Comparison of ENCODE assay signal across 31 mouse cellular contexts in the genomic region with DNA sequence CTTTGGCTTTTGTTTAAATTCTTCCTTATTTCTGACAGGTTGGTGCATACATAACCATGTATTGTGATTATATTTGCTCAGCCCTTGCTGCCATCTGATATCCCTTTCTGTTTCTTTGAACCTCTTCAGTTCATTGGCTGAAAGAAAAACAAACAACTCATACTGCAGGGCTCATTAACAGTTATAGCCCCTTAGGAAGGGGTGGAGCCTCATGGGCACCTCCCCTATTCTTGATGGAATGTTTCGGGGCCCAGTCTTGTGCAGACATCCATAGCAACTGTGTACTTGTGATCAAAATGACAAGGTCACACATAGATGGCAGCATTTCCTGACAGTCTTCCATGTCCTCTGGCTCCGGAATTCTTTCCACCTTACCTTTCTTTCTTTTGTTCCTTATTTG.
DNase-seq lines count a peak whose midpoint lies in the region; ATAC-seq and TF ChIP-seq lines count a peak whose summit lies in the region.
"Had no signal": no experiment of that assay in that cellular context is flagged by ENCODE, and none has a peak within 500 bp of the region (broad histone marks: within the 10 kb centered on the region; RNA-seq: fewer than 3 reads in every experiment).

No protein-coding gene starts in this region.

- H3K27me3 ChIP-seq in hindbrain, postnatal 0 days (ENCODE audit: insufficient read depth, low read length): no peaks in the 10 kb centered on the region
- H3K27me3 ChIP-seq in hindbrain, embryonic 12.5 days: no peaks in the 10 kb centered on the region
- no peaks in the 10 kb centered on the region for H3K27me3 ChIP-seq in kidney, embryonic 16.5 days (ENCODE audit: insufficient read depth, low read length)
- H3K27me3 ChIP-seq in Patski: peaks cover under 1% of the 10 kb centered on the region
- no peaks in the 10 kb centered on the region for H3K27me3 ChIP-seq in intestine, postnatal 0 days (replicated peaks; ENCODE audit: control insufficient read depth, insufficient read depth, low read length)
- H3K27me3 ChIP-seq in thymus, adult 2 months (ENCODE audit: control insufficient read depth, insufficient read depth, low read length): no peaks in the 10 kb centered on the region
- H3K27me3 ChIP-seq: forebrain, embryonic 13.5 days; limb, embryonic 15.5 days; liver, embryonic 15.5 days; neural tube, embryonic 12.5 days had no signal

- no peak overlapping the region for H3K4me2 ChIP-seq in hindbrain, postnatal 0 days (ENCODE audit: low read depth, low read length)
- H3K4me2 ChIP-seq in hindbrain, embryonic 12.5 days (replicated peaks): no peak overlapping the region
- no peak overlapping the region for H3K4me2 ChIP-seq in kidney, embryonic 16.5 days (replicated peaks; ENCODE audit: low read depth, low read length)
- no peak overlapping the region for H3K4me2 ChIP-seq in intestine, postnatal 0 days (replicated peaks; ENCODE audit: low read depth)
- H3K4me2 ChIP-seq: forebrain, embryonic 13.5 days; hindbrain, embryonic 14.5 days; limb, embryonic 15.5 days; liver, embryonic 15.5 days; lung, embryonic 14.5 days; midbrain, embryonic 11.5 days; neural tube, embryonic 12.5 days had no signal

- POLR2A ChIA-PET in Patski (lab: Charles Lee): no interaction called here

- H3K9ac ChIP-seq in hindbrain, postnatal 0 days (replicated peaks; ENCODE audit: low read length): no peak overlapping the region
- H3K9ac ChIP-seq in hindbrain, embryonic 12.5 days: no peak overlapping the region
- no peak overlapping the region for H3K9ac ChIP-seq in kidney, embryonic 16.5 days (replicated peaks; ENCODE audit: low read length)
- no peak overlapping the region for H3K9ac ChIP-seq in intestine, postnatal 0 days (ENCODE audit: low read depth, low read length)
- H3K9ac ChIP-seq: forebrain, embryonic 13.5 days; hindbrain, embryonic 14.5 days; limb, embryonic 15.5 days; liver, embryonic 15.5 days; lung, embryonic 14.5 days; neural tube, embryonic 12.5 days had no signal

- no peak overlapping the region for H3K4me3 ChIP-seq in hindbrain, postnatal 0 days (ENCODE audit: low read length)
- H3K4me3 ChIP-seq in hindbrain, embryonic 12.5 days: no peak overlapping the region
- no peak overlapping the region for H3K4me3 ChIP-seq in kidney, embryonic 16.5 days (ENCODE audit: low read length)
- no peak overlapping the region for H3K4me3 ChIP-seq in intestine, postnatal 0 days (ENCODE audit: low read depth, low read length)
- H3K4me3 ChIP-seq in thymus, adult 2 months (ENCODE audit: control insufficient read depth, insufficient read depth, low read length): no peak overlapping the region
- H3K4me3 ChIP-seq: forebrain, embryonic 13.5 days; heart, embryonic 10.5 days; limb, embryonic 10.5 days; limb, embryonic 15.5 days; liver, embryonic 15.5 days; neural tube, embryonic 12.5 days had no signal

- in situ Hi-C loops in Patski (cut with MboI; ENCODE audit: low pct_unique_long_range_greater_than_20kb): no loop called here

- TF ChIP-seq POLR2A in thymus, adult 2 months (IDR thresholded peaks at IDR 0.05; ENCODE audit: control insufficient read depth, extremely low read depth, insufficient read depth, low read length, poor library complexity): no peak

- H3K27ac ChIP-seq in hindbrain, postnatal 0 days: no peak overlapping the region
- H3K27ac ChIP-seq in hindbrain, embryonic 12.5 days: no peak overlapping the region
- H3K27ac ChIP-seq in kidney, embryonic 16.5 days (ENCODE audit: low read length): no peak overlapping the region
- H3K27ac ChIP-seq in intestine, postnatal 0 days (ENCODE audit: low read depth, low read length): no peak overlapping the region
- H3K27ac ChIP-seq in thymus, adult 2 months (ENCODE audit: control insufficient read depth, insufficient read depth, low read length): no peak overlapping the region
- H3K27ac ChIP-seq: forebrain, embryonic 13.5 days; heart, embryonic 10.5 days; hindbrain, embryonic 14.5 days; limb, embryonic 10.5 days; limb, embryonic 15.5 days; liver, embryonic 15.5 days; neural tube, embryonic 12.5 days had no signal

- CTCF ChIA-PET in Patski (lab: Charles Lee): no interaction called here

- no peak for ATAC-seq in hindbrain, postnatal 0 days
- ATAC-seq in hindbrain, embryonic 12.5 days (ENCODE audit: low FRiP score): no peak
- peak; percentile 65; the same call in 1 of the 2 replicates for ATAC-seq in kidney, embryonic 16.5 days (ENCODE audit: low FRiP score, low TSS enrichment)
- no peak for ATAC-seq in Patski
- ATAC-seq in intestine, postnatal 0 days: no peak
- ATAC-seq: activated CD4-positive, CD25-positive, alpha-beta regulatory T cell, adult 4 months; forebrain, embryonic 13.5 days; inflammation-experienced regulatory T-cells, adult 6 months; midbrain, embryonic 16.5 days had no signal

- H3K9me3 ChIP-seq in hindbrain, postnatal 0 days (ENCODE audit: low read length): no peaks in the 10 kb centered on the region
- no peaks in the 10 kb centered on the region for H3K9me3 ChIP-seq in hindbrain, embryonic 12.5 days (replicated peaks)
- no peaks in the 10 kb centered on the region for H3K9me3 ChIP-seq in kidney, embryonic 16.5 days (ENCODE audit: low read length)
- H3K9me3 ChIP-seq in intestine, postnatal 0 days (ENCODE audit: control insufficient read depth): no peaks in the 10 kb centered on the region
- H3K9me3 ChIP-seq: forebrain, embryonic 13.5 days; heart, embryonic 10.5 days; limb, embryonic 10.5 days; limb, embryonic 15.5 days; liver, embryonic 15.5 days; neural tube, embryonic 12.5 days had no signal

- no peaks in the 10 kb centered on the region for H3K4me1 ChIP-seq in hindbrain, postnatal 0 days (ENCODE audit: insufficient read depth, low read length)
- no peaks in the 10 kb centered on the region for H3K4me1 ChIP-seq in hindbrain, embryonic 12.5 days
- no peaks in the 10 kb centered on the region for H3K4me1 ChIP-seq in kidney, embryonic 16.5 days (ENCODE audit: insufficient read depth, low read length)
- no peaks in the 10 kb centered on the region for H3K4me1 ChIP-seq in intestine, postnatal 0 days (replicated peaks; ENCODE audit: control insufficient read depth, insufficient read depth, low read length)
- no peaks in the 10 kb centered on the region for H3K4me1 ChIP-seq in thymus, adult 2 months (replicated peaks; ENCODE audit: control insufficient read depth, insufficient read depth, low read length)
- H3K4me1 ChIP-seq: heart, embryonic 10.5 days; limb, embryonic 10.5 days; limb, embryonic 15.5 days; liver, embryonic 15.5 days; neural tube, embryonic 12.5 days had no signal

- H3K36me3 ChIP-seq in hindbrain, postnatal 0 days (ENCODE audit: insufficient read depth, low read length): no peaks in the 10 kb centered on the region
- H3K36me3 ChIP-seq in hindbrain, embryonic 12.5 days: no peaks in the 10 kb centered on the region
- no peaks in the 10 kb centered on the region for H3K36me3 ChIP-seq in kidney, embryonic 16.5 days (ENCODE audit: insufficient read depth, low read length)
- no peaks in the 10 kb centered on the region for H3K36me3 ChIP-seq in intestine, postnatal 0 days (ENCODE audit: control insufficient read depth, insufficient read depth)
- no peaks in the 10 kb centered on the region for H3K36me3 ChIP-seq in thymus, adult 2 months (ENCODE audit: control insufficient read depth, insufficient read depth, low read length)
- H3K36me3 ChIP-seq: heart, embryonic 10.5 days; limb, embryonic 10.5 days; limb, embryonic 15.5 days; liver, embryonic 15.5 days; neural tube, embryonic 12.5 days had no signal

- TF ChIP-seq CTCF in hindbrain, postnatal 0 days (IDR thresholded peaks at IDR 0.05; ENCODE audit: low read depth): no peak
- TF ChIP-seq CTCF in Patski (IDR thresholded peaks at IDR 0.05): peak; percentile 31
- TF ChIP-seq CTCF in intestine, postnatal 0 days (IDR thresholded peaks at IDR 0.05; ENCODE audit: low read depth): 0 out of 2 replicates have a peak, but pooled peaks have one; percentile 20
- TF ChIP-seq CTCF in thymus, adult 2 months (IDR thresholded peaks at IDR 0.05; ENCODE audit: borderline replicate concordance, control insufficient read depth, extremely low read depth, insufficient read depth, low read length, poor library complexity): no peak

- WGBS in hindbrain, postnatal 0 days: 64% methylated on average over 2 of the region's 2 CpGs
- WGBS in hindbrain, embryonic 12.5 days: 72% methylated on average over 2 of the region's 2 CpGs
- WGBS in kidney, embryonic 16.5 days: 46% methylated on average over 2 of the region's 2 CpGs
- WGBS in intestine, postnatal 0 days: 50% methylated on average over 2 of the region's 2 CpGs
- WGBS in thymus, adult 2 months: 78% methylated on average over 2 of the region's 2 CpGs

- peak; percentile 10 for DNase-seq in hindbrain, postnatal 0 days (ENCODE audit: low spot score)
- no peak for DNase-seq in kidney, postnatal 25 days
- no peak for DNase-seq in Patski (ENCODE audit: low read depth, low spot score)
- DNase-seq in frontal cortex, postnatal 36 days (ENCODE audit: low spot score in 2 of 2): no peak
- no peak for DNase-seq in thymus, adult 2 months
- DNase-seq: adrenal gland, adult 2 months; adrenal gland, postnatal 36 days; cerebellum, adult 18-20 months; cerebellum, postnatal 10 days; gastrocnemius, postnatal 25 days; heart, adult 11 months; heart, postnatal 4 days; layer of hippocampus, adult 9-11 months; lung, embryonic 14.5 days; lung, postnatal 14 days; right cerebral cortex, postnatal 25 days; thymus, postnatal 25 days had no signal

Comparison
In these comparisons a context has a peak if more than half of its experiments do, and no peak if none do; other contexts are left out.
1. CTCF ChIP-seq: peak in Patski (single experiment) and intestine, postnatal 0 days (single experiment); none in hindbrain, postnatal 0 days (single experiment) and thymus, adult 2 months (single experiment).